Mouse (Mus musculus) intestine, embryonic 16.5 days (tissue): ENCODE measurements around the gene Ctdspl2. TPM values are rescaled to one million over a fixed set of nuclear protein-coding genes. Genes with fewer than 3 reads are reported as not detected.
A peak's percentile ranks its signal among the peaks of the same experiment; 100 is the strongest.
"Not testable (repeated sequence)": the region's sequence is repeated elsewhere in the genome, so short reads cannot be mapped to it uniquely, and the experiment has no call there.

Experiments used
- ATAC-seq: fragments of 200-750 bp; cut with Nextera tagmentation; 2 replicates; pipeline ENCODE4 v1.8.0; 2017; ENCODE audit warnings: moderate TSS enrichment, moderate library complexity
- H3K27ac ChIP-seq: fragments of 300-500 bp; sonication (generic); 2 replicates; pipeline ENCODE4 v1.5.1; 2014; ENCODE audit warnings: mild to moderate bottlenecking, low read length
- H3K27me3 ChIP-seq: fragments of 300-500 bp; sonication (generic); replicated peaks from 2 replicates; pipeline ENCODE4 v1.6.1; 2014; ENCODE audit warnings: low read length, control low read depth, mixed read lengths; ENCODE audit not compliant: control insufficient read depth, insufficient read depth
- H3K36me3 ChIP-seq: fragments of 300-500 bp; sonication (generic); 2 replicates; pipeline ENCODE4 v1.6.1; 2014; ENCODE audit warnings: low read length, control low read depth; ENCODE audit not compliant: control insufficient read depth, insufficient read depth
- H3K4me1 ChIP-seq: fragments of 300-500 bp; sonication (generic); 2 replicates; pipeline ENCODE4 v1.6.1; 2014; ENCODE audit warnings: low read length, control low read depth, mixed read lengths; ENCODE audit not compliant: control insufficient read depth, insufficient read depth
- H3K4me2 ChIP-seq: fragments of 300-500 bp; sonication (generic); 2 replicates; pipeline ENCODE4 v1.6.1; 2014; ENCODE audit warnings: low read depth, low read length, control low read depth
- H3K4me3 ChIP-seq: fragments of 300-500 bp; sonication (generic); 2 replicates; pipeline ENCODE4 v1.5.1; 2014; ENCODE audit warnings: mild to moderate bottlenecking, low read length
- H3K9ac ChIP-seq: fragments of 300-500 bp; sonication (generic); 2 replicates; pipeline ENCODE4 v1.6.1; 2014; ENCODE audit warnings: low read depth, low read length
- H3K9me3 ChIP-seq: fragments of 300-500 bp; sonication (generic); 2 replicates; pipeline ENCODE4 v1.6.1; 2016; ENCODE audit warnings: low read length, control low read depth; ENCODE audit not compliant: control insufficient read depth
- WGBS: fragments of 180-500 bp; shearing (Covaris S2); extraction: QIAGEN DNeasy Blood & Tissue Kit; methylation state at CpG from one replicate; pipeline ENCODE4 v1.1.7; 2014; 5-methylcytosine and 5-hydroxymethylcytosine counted together
- polyA plus RNA-seq: library from polyadenylated mRNA; unstranded; fragments of >200 nt; fragmentation: Nextera tagmentation; extraction: Ambion mirVana; gene quantifications from 2 replicates; pipeline ENCODE4 v1.2.1, GENCODE M21; 2015

Ctdspl2 gene
- 31.8 and 34.9 TPM in 2 replicates for polyA plus RNA-seq

DNA sequence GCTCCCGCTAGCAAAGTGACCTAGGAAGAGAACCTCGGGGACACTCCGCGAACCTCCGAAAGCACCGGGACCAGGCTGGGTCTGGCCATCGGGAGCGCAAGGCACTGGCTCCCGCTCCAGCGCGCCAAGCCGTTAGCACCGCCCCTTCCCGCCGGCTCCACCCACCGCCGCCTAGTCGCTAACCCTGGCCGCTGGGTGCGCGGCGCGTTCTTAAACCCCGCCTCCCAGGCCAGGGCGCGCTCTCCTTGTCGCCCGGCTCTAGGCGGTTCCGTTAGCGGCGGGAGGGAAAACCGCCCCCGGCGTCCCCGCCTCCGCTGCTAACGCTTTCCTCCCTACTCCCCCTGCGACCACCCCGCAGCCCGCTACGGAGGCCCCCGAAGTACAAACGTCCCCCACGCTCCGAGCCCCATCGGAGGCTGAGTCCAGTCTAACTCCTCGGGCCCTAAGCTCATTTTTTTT, at the start of gene Ctdspl2, which contains the start of gene Mageb3:
Ctdspl2 (plus strand) TSS at position 237 of the 459 bp plus-strand sequence.
Mageb3 (minus strand) TSS at position 328 of the 459 bp plus-strand sequence.
- ATAC-seq: peak; percentile 98
- no peaks in the 10 kb centered on the region for H3K27me3 ChIP-seq
- H3K27ac ChIP-seq: peak within 1 kb of the TSS; percentile 94
- WGBS: under 1% methylated on average over 48 of the region's 48 CpGs
- H3K4me3 ChIP-seq: peak within 1 kb of the TSS; percentile 72
- H3K4me2 ChIP-seq: peak within 1 kb of the TSS; percentile 75
- H3K36me3 ChIP-seq: no peaks in the 10 kb centered on the region
- no peaks in the 10 kb centered on the region for H3K9me3 ChIP-seq
- peaks cover 9% of the 10 kb centered on the region for H3K4me1 ChIP-seq
- peak within 1 kb of the TSS; percentile 89 for H3K9ac ChIP-seq

DNA sequence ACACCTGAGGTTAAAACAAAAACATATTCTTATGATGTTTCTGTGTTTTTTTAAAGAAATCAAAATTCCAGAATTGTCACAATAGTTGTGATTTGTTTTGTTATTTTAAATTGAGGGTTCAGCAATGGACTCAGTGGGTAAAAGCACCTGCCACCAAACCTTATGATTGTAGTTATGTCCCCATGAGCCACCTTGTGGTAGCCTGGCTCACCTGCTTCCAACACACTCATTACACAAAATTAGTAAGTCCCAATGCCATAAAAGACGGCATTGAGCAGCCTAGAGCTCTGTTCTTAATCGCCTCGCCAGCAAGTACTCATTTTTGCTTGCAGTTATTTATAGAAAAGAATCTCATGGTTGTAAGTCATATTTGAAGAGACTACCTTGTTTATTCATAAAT, 45.8 kb upstream of the Ctdspl2 start:
- Histone ChIP-seq H3K9me3 (no peaks in the 10 kb centered on the region), H3K4me1 (no peaks in the 10 kb centered on the region), H3K27me3 (no peaks in the 10 kb centered on the region), H3K27ac (no peak overlapping the region), H3K4me2 (no peak overlapping the region), H3K36me3 (peaks cover 2% of the 10 kb centered on the region; the same call in 1 of the 2 replicates), H3K4me3 (no peak overlapping the region), H3K9ac (no peak overlapping the region)
- 73% methylated on average over 3 of the region's 3 CpGs for WGBS
- no peak for ATAC-seq

DNA sequence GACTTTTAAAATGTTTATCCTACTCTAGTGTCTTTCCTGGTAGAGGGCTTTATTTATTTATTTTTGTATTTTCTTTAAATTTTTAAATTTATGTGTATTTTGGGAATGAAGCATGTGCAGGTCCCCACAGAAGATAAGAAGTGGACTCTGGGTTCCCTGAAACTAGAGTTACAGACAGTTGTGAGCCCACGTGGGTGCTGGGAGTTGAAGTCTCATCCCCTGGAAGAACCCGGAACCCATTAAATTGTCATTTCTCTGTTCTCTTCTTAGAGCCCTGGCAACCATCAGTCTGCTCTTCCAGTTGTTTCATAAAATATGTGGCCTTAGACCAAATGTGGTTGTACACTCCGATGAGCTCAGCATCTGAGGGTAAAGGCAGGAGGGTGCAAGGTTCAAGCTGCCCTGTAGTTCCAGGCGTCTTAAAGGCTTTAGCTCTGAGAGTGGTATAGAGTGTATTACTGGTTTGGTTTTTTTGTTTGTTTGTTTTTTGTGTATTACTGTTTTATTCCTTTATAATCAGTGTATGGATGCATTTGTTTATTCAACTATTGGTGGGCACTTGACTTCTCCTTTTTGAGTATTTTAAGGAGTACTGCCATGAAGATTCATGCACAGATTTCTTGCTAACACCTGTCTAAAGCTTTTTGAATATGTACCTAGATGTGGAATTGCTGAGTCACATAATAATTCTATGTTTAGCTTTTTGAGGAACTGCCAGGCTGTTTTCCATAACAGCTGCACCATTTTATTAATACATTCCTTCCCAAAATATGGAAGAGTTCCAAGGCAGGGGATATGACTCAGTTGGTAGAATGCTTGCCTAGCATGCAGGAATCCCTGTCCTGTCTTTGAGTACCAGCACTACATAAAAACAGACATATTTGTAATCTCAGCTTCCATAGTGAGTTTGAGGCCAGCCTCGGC, 39.5 kb upstream of the Ctdspl2 start:
- no peak overlapping the region for H3K4me2 ChIP-seq
- H3K27ac ChIP-seq: no peak overlapping the region
- H3K4me3 ChIP-seq: no peak overlapping the region
- H3K4me1 ChIP-seq: no peaks in the 10 kb centered on the region
- H3K27me3 ChIP-seq: no peaks in the 10 kb centered on the region
- H3K9me3 ChIP-seq: no peaks in the 10 kb centered on the region
- WGBS: 83% methylated on average over 5 of the region's 5 CpGs
- no peak overlapping the region for H3K9ac ChIP-seq
- ATAC-seq: no peak
- H3K36me3 ChIP-seq: peaks cover 1% of the 10 kb centered on the region; the same call in 1 of the 2 replicates

DNA sequence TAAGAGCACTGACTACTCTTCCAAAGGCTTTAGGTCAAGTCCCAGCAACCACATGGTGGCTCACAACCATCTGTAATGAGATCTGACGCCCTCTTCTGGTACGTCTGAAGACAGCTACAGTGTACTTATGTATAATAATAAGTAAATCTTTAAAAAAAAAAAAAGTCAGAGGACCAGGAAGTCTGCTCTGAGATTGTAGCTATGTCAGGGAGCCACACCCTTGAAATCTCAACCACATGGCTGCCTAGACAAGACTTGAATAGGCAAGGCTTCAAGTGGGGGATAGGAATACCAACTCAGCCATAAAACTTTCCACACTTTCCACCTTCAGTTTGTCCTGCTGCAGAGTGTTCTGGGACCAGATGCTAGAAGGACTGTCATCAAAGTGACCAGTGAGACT, 18.2 kb upstream of the Ctdspl2 start:
- ATAC-seq, H3K27me3 ChIP-seq, H3K4me1 ChIP-seq, H3K36me3 ChIP-seq, H3K4me2 ChIP-seq, H3K4me3 ChIP-seq, H3K27ac ChIP-seq, H3K9ac ChIP-seq, H3K9me3 ChIP-seq: not testable (repeated sequence)
- 72% methylated on average over 2 of the region's 2 CpGs for WGBS

DNA sequence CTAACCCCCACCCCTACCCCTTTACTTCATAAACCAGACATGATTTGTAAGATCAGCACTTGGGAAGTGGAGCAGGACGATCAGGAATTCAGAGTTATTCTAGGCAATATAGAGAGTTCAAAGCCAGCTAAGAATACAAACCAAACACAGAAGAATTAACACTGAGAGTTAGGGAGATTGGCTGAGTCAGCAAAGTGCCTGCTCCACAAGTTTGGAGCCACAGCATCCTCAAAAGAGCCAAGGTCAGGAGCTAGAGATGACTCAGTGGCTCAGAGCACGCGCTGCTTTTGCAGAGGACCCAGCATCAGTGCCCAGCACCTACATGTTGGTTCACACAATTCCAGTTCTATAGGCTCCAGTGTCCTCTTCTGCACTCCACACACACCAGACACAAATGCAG, 12.4 kb upstream of the Ctdspl2 start:
- WGBS: 76% methylated on average over 3 of the region's 3 CpGs
- Histone ChIP-seq H3K4me2 (no peak overlapping the region), H3K9me3 (no peaks in the 10 kb centered on the region), H3K27me3 (no peaks in the 10 kb centered on the region), H3K27ac (no peak overlapping the region), H3K4me3 (no peak overlapping the region), H3K36me3 (no peaks in the 10 kb centered on the region), H3K9ac (no peak overlapping the region), H3K4me1 (no peaks in the 10 kb centered on the region)
- no peak for ATAC-seq

DNA sequence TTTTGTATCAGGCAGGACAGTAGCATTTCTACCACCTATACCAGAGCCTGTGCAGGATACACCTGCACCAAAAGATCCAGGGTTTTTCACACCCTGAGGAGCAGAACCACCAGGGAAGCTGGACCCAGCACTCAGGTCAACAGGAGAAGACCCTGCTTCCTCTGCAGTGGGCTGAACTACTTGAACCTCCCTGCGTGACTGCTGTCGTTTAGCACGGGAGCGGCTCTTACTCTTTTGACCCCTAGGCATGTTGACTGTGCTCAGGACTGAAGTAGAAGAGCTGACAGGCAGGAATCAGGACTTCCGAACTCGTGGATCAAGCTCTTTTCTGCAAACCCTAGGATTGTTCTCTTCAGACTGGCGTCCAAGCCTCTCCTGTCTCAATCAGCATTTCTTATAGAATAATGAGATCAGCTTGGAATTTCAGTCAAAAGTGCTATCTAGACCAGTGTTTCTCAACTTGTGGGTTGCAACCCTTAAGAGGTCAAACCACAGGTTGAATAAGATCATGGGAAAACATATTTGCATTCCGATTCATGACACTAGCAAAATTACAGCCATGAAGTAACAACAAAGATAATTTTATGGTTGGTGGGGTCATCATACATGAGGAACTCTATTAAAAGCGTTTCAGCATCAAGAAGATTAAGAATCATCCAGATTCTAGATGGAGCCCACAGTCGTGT, 687 bp upstream of the Ctdspl2 start:
- Histone ChIP-seq H3K9me3 (no peaks in the 10 kb centered on the region), H3K36me3 (no peaks in the 10 kb centered on the region), H3K9ac (peak overlapping the region; percentile 89), H3K4me2 (peak overlapping the region; percentile 64), H3K4me3 (peak overlapping the region; percentile 72), H3K27me3 (no peaks in the 10 kb centered on the region), H3K27ac (peak overlapping the region; percentile 94), H3K4me1 (peaks cover 9% of the 10 kb centered on the region)
- ATAC-seq: no peak
- WGBS: 22% methylated on average over 10 of the region's 10 CpGs

DNA sequence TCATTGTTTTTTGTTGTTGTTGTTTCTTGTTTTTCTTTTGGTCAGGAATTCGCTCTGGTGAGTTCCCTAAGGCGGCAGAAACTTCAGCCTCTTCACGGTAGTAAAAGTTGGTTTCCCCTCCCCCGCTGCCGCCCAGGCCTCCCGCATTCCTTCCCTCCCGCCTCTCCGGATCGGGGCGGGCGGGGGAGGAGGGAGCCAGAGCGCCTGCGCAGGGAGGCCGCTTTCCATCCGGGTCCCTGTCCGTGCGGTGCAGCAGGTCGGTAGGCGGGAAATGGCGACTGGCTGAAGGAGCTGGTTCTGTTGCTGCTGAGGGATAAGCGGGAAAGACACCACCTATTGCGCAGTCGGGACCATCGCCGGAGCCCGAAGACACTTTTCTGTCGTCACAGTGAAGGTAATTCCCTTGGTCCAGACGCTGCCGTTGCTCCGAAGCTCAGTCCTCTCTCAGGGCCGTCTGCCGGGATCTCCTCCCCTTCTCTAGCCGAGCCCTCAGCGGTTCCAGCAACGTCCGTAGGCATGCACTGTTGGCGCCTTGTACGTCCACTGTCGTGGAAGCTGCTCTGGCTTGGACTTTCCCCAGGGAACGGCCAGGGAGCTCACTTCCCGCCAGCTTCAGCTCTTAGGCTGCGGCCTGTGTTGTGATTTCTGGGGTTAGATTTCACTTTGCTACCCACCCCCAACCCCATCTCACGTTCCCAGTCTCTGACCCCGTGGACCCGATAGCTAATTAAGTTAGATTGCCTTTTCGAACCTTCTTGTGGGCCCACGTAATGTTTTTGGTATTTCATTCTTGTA, 620 bp downstream of the Ctdspl2 start:
- peak overlapping the region; percentile 94 for H3K27ac ChIP-seq
- peak overlapping the region; percentile 89 for H3K9ac ChIP-seq
- H3K4me2 ChIP-seq: peak overlapping the region; percentile 75
- peak; percentile 96 for ATAC-seq
- H3K36me3 ChIP-seq: no peaks in the 10 kb centered on the region
- no peaks in the 10 kb centered on the region for H3K9me3 ChIP-seq
- H3K4me3 ChIP-seq: peak overlapping the region; percentile 72
- WGBS: under 1% methylated on average over 47 of the region's 47 CpGs
- peaks cover 9% of the 10 kb centered on the region for H3K4me1 ChIP-seq
- H3K27me3 ChIP-seq: no peaks in the 10 kb centered on the region

DNA sequence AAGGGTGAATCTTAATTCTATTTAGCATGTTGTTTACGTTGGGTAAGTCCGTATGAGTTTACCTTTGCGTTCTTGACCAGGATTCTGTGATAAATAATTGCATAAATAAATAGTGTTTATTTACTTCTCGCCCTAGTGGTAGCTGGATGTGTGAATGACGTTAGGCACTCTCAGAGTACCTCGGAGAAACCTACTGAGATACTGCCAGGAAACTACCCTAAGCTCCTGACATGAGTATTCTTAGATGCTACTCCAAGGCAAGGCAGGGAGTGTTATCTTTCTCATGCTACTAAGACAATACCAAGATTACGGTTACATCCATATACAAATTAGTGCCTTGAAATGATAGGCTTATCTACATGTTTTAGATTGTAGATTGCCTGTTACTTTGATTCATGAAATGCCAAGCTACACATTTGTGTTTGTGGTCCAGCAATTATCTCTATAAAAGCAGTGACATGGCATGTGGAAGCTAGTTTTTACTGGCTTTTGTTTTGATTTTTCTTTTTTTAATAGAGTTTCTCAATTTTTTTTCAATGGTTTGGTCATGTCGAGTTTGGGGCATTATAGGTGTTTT, 1.5 kb downstream of the Ctdspl2 start:
- ATAC-seq: no peak
- 0 out of 2 replicates have a peak overlapping the region, but pooled peaks have one; percentile 94 for H3K27ac ChIP-seq
- no peaks in the 10 kb centered on the region for H3K9me3 ChIP-seq

More for the DNA sequence above, 1.5 kb downstream of the Ctdspl2 start:
- WGBS: 5% methylated on average over 8 of the region's 8 CpGs
- H3K4me1 ChIP-seq: peaks cover 9% of the 10 kb centered on the region
- no peaks in the 10 kb centered on the region for H3K36me3 ChIP-seq
- H3K27me3 ChIP-seq: no peaks in the 10 kb centered on the region
- peak overlapping the region; percentile 89 for H3K9ac ChIP-seq
- H3K4me3 ChIP-seq: peak overlapping the region; percentile 72
- peak overlapping the region; percentile 75 for H3K4me2 ChIP-seq
